Mouse (Mus musculus) embryonic facial prominence, embryonic 13.5 days (tissue): ENCODE measurements around the gene Fbxo31. TPM values are rescaled to one million over a fixed set of nuclear protein-coding genes. Genes with fewer than 3 reads are reported as not detected.

Experiments used
- ATAC-seq: fragments of 200-750 bp; cut with Nextera tagmentation; 2 replicates; pipeline ENCODE4 v1.8.0; 2017; ENCODE audit warnings: low read depth; ENCODE audit not compliant: insufficient number of reproducible peaks, insufficient read depth, low FRiP score, low TSS enrichment
- H3K27ac ChIP-seq: fragments of 300-500 bp; sonication (generic); 2 replicates; pipeline ENCODE4 v1.5.1; 2015; ENCODE audit warnings: moderate library complexity, mild to moderate bottlenecking, inconsistent platforms
- H3K27me3 ChIP-seq: fragments of 300-500 bp; sonication (generic); 2 replicates; pipeline ENCODE4 v1.6.1; 2015; ENCODE audit warnings: mild to moderate bottlenecking, inconsistent platforms
- H3K36me3 ChIP-seq: fragments of 300-500 bp; sonication (generic); 2 replicates; pipeline ENCODE4 v1.6.1; 2015; ENCODE audit warnings: mild to moderate bottlenecking, inconsistent platforms
- H3K4me1 ChIP-seq: fragments of 300-500 bp; sonication (generic); 2 replicates; pipeline ENCODE4 v1.6.1; 2015; ENCODE audit warnings: inconsistent platforms
- H3K4me2 ChIP-seq: fragments of 300-500 bp; sonication (generic); 2 replicates; pipeline ENCODE4 v1.6.1; 2015; ENCODE audit warnings: moderate library complexity, mild to moderate bottlenecking, inconsistent platforms
- H3K4me3 ChIP-seq: fragments of 300-500 bp; sonication (generic); 2 replicates; pipeline ENCODE4 v1.5.1; 2015; ENCODE audit warnings: mild to moderate bottlenecking, inconsistent platforms
- H3K9ac ChIP-seq: fragments of 300-500 bp; sonication (generic); 2 replicates; pipeline ENCODE4 v1.6.1; 2015; ENCODE audit warnings: mild to moderate bottlenecking, inconsistent platforms
- H3K9me3 ChIP-seq: fragments of 300-500 bp; sonication (generic); 2 replicates; pipeline ENCODE4 v1.6.1; 2016; ENCODE audit warnings: inconsistent platforms
- WGBS: fragments of 180-500 bp; shearing (Covaris S2); methylation state at CpG from one replicate; pipeline ENCODE4 v1.1.7; 2015; ENCODE audit warnings: mixed read lengths; 5-methylcytosine and 5-hydroxymethylcytosine counted together
- polyA plus RNA-seq: library from polyadenylated mRNA; unstranded; fragments of >200 nt; fragmentation: Nextera tagmentation; extraction: Ambion mirVana; gene quantifications from 2 replicates; pipeline ENCODE4 v1.2.1, GENCODE M21; 2015

Fbxo31 gene
- polyA plus RNA-seq, 1 experiment from 2014 or later, result 22.1 TPM

DNA sequence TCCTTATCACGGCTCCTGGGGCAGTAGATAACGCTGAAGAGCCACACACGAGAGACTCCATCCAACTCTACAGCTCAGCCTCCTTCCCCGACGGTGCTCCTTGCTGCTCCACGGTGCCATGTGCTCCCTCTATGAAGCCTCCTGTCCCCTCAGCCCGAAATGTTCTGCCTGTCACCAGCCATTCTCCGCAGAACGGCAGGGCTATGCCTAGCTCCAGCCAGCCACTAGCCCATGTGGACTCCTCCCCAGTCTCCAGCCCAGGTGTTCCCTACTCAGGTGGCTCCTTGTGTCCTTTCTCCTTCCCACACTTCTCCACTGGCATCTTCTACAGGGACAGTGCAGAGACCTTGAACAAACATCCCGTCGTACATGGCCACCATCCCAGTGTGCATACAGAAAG lies 33.7 kb downstream of the Fbxo31 start:
- H3K9ac ChIP-seq, result peak overlapping the region; percentile 37; the same call in 1 of the 2 replicates
- no peak for ATAC-seq
- H3K4me2 ChIP-seq, result no peak overlapping the region
- no peaks in the 10 kb centered on the region for H3K4me1 ChIP-seq
- H3K27ac ChIP-seq, result no peak overlapping the region
- 0 out of 2 replicates have a peak, but pooled peaks cover 3% of the 10 kb centered on the region for H3K9me3 ChIP-seq
- WGBS, result 78% methylated on average over 11 of the region's 11 CpGs
- no peak overlapping the region for H3K4me3 ChIP-seq
- peaks cover 12% of the 10 kb centered on the region; the same call in 1 of the 2 replicates for H3K27me3 ChIP-seq
- peaks cover 7% of the 10 kb centered on the region for H3K36me3 ChIP-seq

GRCm38 (mm10) chr8:121544276-121544785 lies 34.3 kb downstream of the Fbxo31 start, which contains the start of gene 1700018B08Rik:
Gene 1700018B08Rik (minus strand): TSS chr8:121544320.
- Histone ChIP-seq H3K27ac (no peak within 1 kb of the TSS), H3K4me1 (no peaks in the 10 kb centered on the region), H3K36me3 (peaks cover under 1% of the 10 kb centered on the region), H3K27me3 (peaks cover 12% of the 10 kb centered on the region; the same call in 1 of the 2 replicates), H3K4me2 (no peak within 1 kb of the TSS), H3K4me3 (no peak within 1 kb of the TSS), H3K9ac (peak within 1 kb of the TSS; percentile 37; the same call in 1 of the 2 replicates), H3K9me3 (0 out of 2 replicates have a peak, but pooled peaks cover 3% of the 10 kb centered on the region)
- 82% methylated on average over 12 of the region's 12 CpGs for WGBS
- ATAC-seq, result no peak

- H3K4me3 ChIP-seq, result no peak overlapping the region
- H3K9me3 ChIP-seq, result 0 out of 2 replicates have a peak, but pooled peaks cover 3% of the 10 kb centered on the region
- H3K4me1 ChIP-seq, result no peaks in the 10 kb centered on the region
- no peak for ATAC-seq
- H3K4me2 ChIP-seq, result no peak overlapping the region
- 72% methylated on average over 13 of the region's 13 CpGs for WGBS
- H3K27ac ChIP-seq, result no peak overlapping the region
- H3K9ac ChIP-seq, result no peak overlapping the region
- no peaks in the 10 kb centered on the region for H3K36me3 ChIP-seq
- H3K27me3 ChIP-seq, result peaks cover 12% of the 10 kb centered on the region; the same call in 1 of the 2 replicates
Observed at GRCm38 (mm10) chr8:121542901-121543300, 35.7 kb downstream of the Fbxo31 start.

GRCm38 (mm10) chr8:121541862-121542261 lies 36.7 kb downstream of the Fbxo31 start:
- ATAC-seq, result no peak
- WGBS, result 83% methylated on average over 19 of the region's 19 CpGs
- Histone ChIP-seq H3K4me1 (no peaks in the 10 kb centered on the region), H3K9me3 (0 out of 2 replicates have a peak, but pooled peaks cover 3% of the 10 kb centered on the region), H3K4me2 (no peak overlapping the region), H3K27me3 (peaks cover 12% of the 10 kb centered on the region; the same call in 1 of the 2 replicates), H3K36me3 (no peaks in the 10 kb centered on the region), H3K9ac (no peak overlapping the region), H3K27ac (no peak overlapping the region), H3K4me3 (no peak overlapping the region)

- H3K9me3 ChIP-seq, result no peaks in the 10 kb centered on the region
- H3K27ac ChIP-seq, result no peak overlapping the region
- no peak overlapping the region for H3K4me3 ChIP-seq
- no peak for ATAC-seq
- H3K27me3 ChIP-seq, result 0 out of 2 replicates have a peak, but pooled peaks cover 6% of the 10 kb centered on the region
- no peaks in the 10 kb centered on the region for H3K4me1 ChIP-seq
- H3K4me2 ChIP-seq, result no peak overlapping the region
- no peak overlapping the region for H3K9ac ChIP-seq
- WGBS, result 53% methylated on average over 5 of the region's 5 CpGs
- H3K36me3 ChIP-seq, result no peaks in the 10 kb centered on the region
Observed at GRCm38 (mm10) chr8:121532381-121532780, 46.2 kb downstream of the Fbxo31 start.

DNA sequence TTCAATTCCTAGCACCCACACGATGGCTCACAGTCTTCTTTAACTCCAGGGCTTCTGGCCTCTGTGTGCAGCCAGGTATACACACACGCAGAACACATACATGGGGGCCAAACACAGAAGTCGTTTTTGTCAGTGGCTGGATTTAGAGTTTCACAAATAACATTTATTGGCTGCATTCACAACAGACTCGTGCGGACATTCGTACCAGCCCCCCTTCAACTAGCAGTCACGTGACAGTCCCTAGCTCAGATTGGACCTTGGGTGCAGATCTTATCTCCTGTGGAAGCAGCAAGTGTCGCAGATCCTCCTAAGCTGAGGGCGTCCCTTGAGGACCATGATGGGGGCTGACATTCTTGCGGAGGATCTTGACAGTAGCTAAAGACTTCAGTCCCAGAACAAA lies 48.0 kb downstream of the Fbxo31 start:
- Histone ChIP-seq H3K4me3 (no peak overlapping the region), H3K9ac (no peak overlapping the region), H3K4me2 (no peak overlapping the region), H3K27ac (no peak overlapping the region), H3K36me3 (no peaks in the 10 kb centered on the region), H3K27me3 (0 out of 2 replicates have a peak, but pooled peaks cover 10% of the 10 kb centered on the region), H3K9me3 (no peaks in the 10 kb centered on the region), H3K4me1 (peaks cover 10% of the 10 kb centered on the region; the same call in 1 of the 2 replicates)
- 78% methylated on average over 10 of the region's 10 CpGs for WGBS
- no peak for ATAC-seq

- H3K36me3 ChIP-seq, result no peaks in the 10 kb centered on the region
- no peaks in the 10 kb centered on the region for H3K9me3 ChIP-seq
- ATAC-seq, result no peak
- H3K4me1 ChIP-seq, result peaks cover 10% of the 10 kb centered on the region; the same call in 1 of the 2 replicates
- H3K4me3 ChIP-seq, result no peak overlapping the region
- H3K27me3 ChIP-seq, result peaks cover 16% of the 10 kb centered on the region; the same call in 1 of the 2 replicates
- 84% methylated on average over 15 of the region's 15 CpGs for WGBS
- no peak overlapping the region for H3K9ac ChIP-seq
- no peak overlapping the region for H3K4me2 ChIP-seq
- H3K27ac ChIP-seq, result no peak overlapping the region
Observed at GRCm38 (mm10) chr8:121528790-121529189, 49.8 kb downstream of the Fbxo31 start.

- 73% methylated on average over 9 of the region's 9 CpGs for WGBS
- Histone ChIP-seq H3K9ac (no peak overlapping the region), H3K4me3 (no peak overlapping the region), H3K9me3 (no peaks in the 10 kb centered on the region), H3K4me1 (peaks cover 10% of the 10 kb centered on the region; the same call in 1 of the 2 replicates), H3K27me3 (peaks cover 16% of the 10 kb centered on the region; the same call in 1 of the 2 replicates), H3K36me3 (no peaks in the 10 kb centered on the region), H3K27ac (no peak overlapping the region), H3K4me2 (no peak overlapping the region)
- ATAC-seq, result no peak
Observed at GRCm38 (mm10) chr8:121527751-121528150, 50.9 kb downstream of the Fbxo31 start.

DNA sequence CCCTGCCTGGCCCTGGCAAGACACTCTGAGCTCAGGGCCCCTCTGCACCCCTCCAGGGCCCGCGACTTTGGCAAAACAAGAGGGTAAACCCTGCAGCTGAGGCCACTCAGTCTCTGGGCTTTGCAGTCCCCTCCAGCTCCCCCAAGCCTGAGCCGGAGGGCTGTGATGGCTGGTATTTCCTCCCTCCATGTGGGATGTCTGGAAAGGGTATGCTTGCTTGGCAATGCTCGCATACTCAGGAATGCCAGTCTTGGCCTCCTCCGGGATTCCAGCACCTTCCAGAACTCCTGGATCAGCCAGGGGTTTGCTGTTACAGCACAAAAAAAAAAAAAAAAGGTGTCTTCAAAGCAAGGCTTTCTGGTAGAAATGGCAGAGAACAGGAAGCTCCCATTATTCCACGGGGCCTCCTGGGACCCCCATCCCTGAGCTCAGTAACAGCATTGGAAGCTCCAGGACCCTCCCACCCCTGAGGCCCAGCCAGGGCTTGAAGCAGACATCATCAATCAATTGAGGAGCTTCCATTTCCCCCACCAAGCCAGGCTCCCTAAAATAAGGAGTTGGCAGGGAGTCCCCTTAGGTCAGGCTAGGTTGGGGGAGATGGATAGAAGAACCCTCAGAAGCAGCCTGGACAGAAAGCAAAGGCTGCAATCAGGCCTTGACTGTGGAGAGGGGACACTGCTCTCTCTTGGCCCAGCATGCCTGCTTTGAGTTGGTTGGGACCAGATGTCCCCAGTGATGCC lies 51.6 kb downstream of the Fbxo31 start:
- no peaks in the 10 kb centered on the region for H3K9me3 ChIP-seq
- ATAC-seq, result no peak
- H3K4me2 ChIP-seq, result no peak overlapping the region
- no peak overlapping the region for H3K27ac ChIP-seq
- no peak overlapping the region for H3K4me3 ChIP-seq
- peaks cover 16% of the 10 kb centered on the region; the same call in 1 of the 2 replicates for H3K27me3 ChIP-seq
- 54% methylated on average over 6 of the region's 6 CpGs for whole genome bisulfite sequencing
- no peaks in the 10 kb centered on the region for H3K36me3 ChIP-seq
- peaks cover 10% of the 10 kb centered on the region; the same call in 1 of the 2 replicates for H3K4me1 ChIP-seq
- H3K9ac ChIP-seq, result no peak overlapping the region

- Histone ChIP-seq H3K27ac (no peak overlapping the region), H3K9ac (no peak overlapping the region), H3K4me3 (no peak overlapping the region), H3K9me3 (no peaks in the 10 kb centered on the region), H3K36me3 (no peaks in the 10 kb centered on the region), H3K4me2 (no peak overlapping the region), H3K27me3 (peaks cover 10% of the 10 kb centered on the region; the same call in 1 of the 2 replicates), H3K4me1 (peaks cover 10% of the 10 kb centered on the region; the same call in 1 of the 2 replicates)
- WGBS, result 82% methylated on average over 18 of the region's 18 CpGs
- no peak for ATAC-seq
Observed at GRCm38 (mm10) chr8:121525111-121525818, 53.3 kb downstream of the Fbxo31 start.

- no peak overlapping the region for H3K27ac ChIP-seq
- WGBS, result 4% methylated on average over 12 of the region's 12 CpGs
- no peaks in the 10 kb centered on the region for H3K4me1 ChIP-seq
- H3K9me3 ChIP-seq, result no peaks in the 10 kb centered on the region
- H3K36me3 ChIP-seq, result no peaks in the 10 kb centered on the region
- no peak overlapping the region for H3K4me2 ChIP-seq
- H3K27me3 ChIP-seq, result peaks cover 68% of the 10 kb centered on the region
- H3K9ac ChIP-seq, result no peak overlapping the region
- no peak overlapping the region for H3K4me3 ChIP-seq
- ATAC-seq, result no peak
Observed at GRCm38 (mm10) chr8:121513429-121513828, 65.2 kb downstream of the Fbxo31 start.
